Mouse (Mus musculus) forebrain, embryonic 15.5 days (tissue): ENCODE data around the gene Gm3173. TPM values are rescaled to one million over a fixed set of nuclear protein-coding genes. Genes with fewer than 3 reads are reported as not detected.
"Not testable (repeated sequence)": the region's sequence is repeated elsewhere in the genome, so short reads cannot be mapped to it uniquely, and the experiment has no call there.

Experiments
- ATAC-seq: fragments of 200-750 bp; cut with Nextera tagmentation; replicated peaks from 2 replicates; pipeline ENCODE4 v1.8.0; 2017; ENCODE audit warnings: mild to moderate bottlenecking, moderate TSS enrichment, moderate library complexity
- H3K27ac ChIP-seq: fragments of 300-500 bp; sonication (generic); replicated peaks from 2 replicates; pipeline ENCODE4 v1.5.1; 2015; ENCODE audit warnings: mild to moderate bottlenecking, inconsistent platforms
- H3K27me3 ChIP-seq: fragments of 300-500 bp; sonication (generic); 2 replicates; pipeline ENCODE4 v1.6.1; 2015; ENCODE audit warnings: inconsistent platforms
- H3K36me3 ChIP-seq: fragments of 300-500 bp; sonication (generic); 2 replicates; pipeline ENCODE4 v1.6.1; 2015; ENCODE audit warnings: mild to moderate bottlenecking, inconsistent platforms
- H3K4me1 ChIP-seq: fragments of 300-500 bp; sonication (generic); 2 replicates; pipeline ENCODE4 v1.6.1; 2015; ENCODE audit warnings: inconsistent platforms
- H3K4me2 ChIP-seq: fragments of 300-500 bp; sonication (generic); replicated peaks from 2 replicates; pipeline ENCODE4 v1.6.1; 2015; ENCODE audit warnings: mild to moderate bottlenecking, inconsistent platforms
- H3K4me3 ChIP-seq: fragments of 300-500 bp; sonication (generic); 2 replicates; pipeline ENCODE4 v1.5.1; 2015; ENCODE audit warnings: mild to moderate bottlenecking, inconsistent platforms
- H3K9ac ChIP-seq: fragments of 300-500 bp; sonication (generic); replicated peaks from 2 replicates; pipeline ENCODE4 v1.6.1; 2015; ENCODE audit warnings: mild to moderate bottlenecking, inconsistent platforms
- H3K9me3 ChIP-seq: fragments of 300-500 bp; sonication (generic); 2 replicates; pipeline ENCODE4 v1.6.1; 2016; ENCODE audit warnings: inconsistent platforms
- WGBS: fragments of 180-500 bp; shearing (Covaris S2); methylation state at CpG from one replicate; pipeline ENCODE4 v1.1.7; 2015; ENCODE audit warnings: mixed read lengths; 5-methylcytosine and 5-hydroxymethylcytosine counted together
- polyA plus RNA-seq: library from polyadenylated mRNA; unstranded; fragments of >200 nt; fragmentation: Nextera tagmentation; extraction: Ambion mirVana; gene quantifications from 2 replicates; pipeline ENCODE4 v1.2.1, GENCODE M21; 2015

Gene Gm3173
- polyA plus RNA-seq, 1 experiment from 2014 or later, result 1.4 TPM

- ATAC-seq, H3K9ac ChIP-seq, H3K4me2 ChIP-seq, H3K4me3 ChIP-seq, H3K27ac ChIP-seq, H3K36me3 ChIP-seq, H3K4me1 ChIP-seq, H3K27me3 ChIP-seq, H3K9me3 ChIP-seq: not testable (repeated sequence)
- WGBS, result no CpG with 5 or more reads among the region's 2 CpGs
Observed at GRCm38 (mm10) chr14:4555105-4555504, 124.3 kb downstream of the Gm3173 start, which contains the start of gene Gm3047. Gm3047 (plus strand) TSS chr14:4555405.

Other genes starting within 250 kb of the Gm3173 start
- gene Gm2974, start 248.4 kb upstream of the Gm3173 start, polyA plus RNA-seq, result 5.9 and 7.2 TPM in 2 replicates
- gene Gm3138, start 181.4 kb upstream of the Gm3173 start, polyA plus RNA-seq, result not detected in 2 replicates
- not detected in 2 replicates for gene Gm3149, start 113.7 kb upstream of the Gm3173 start, polyA plus RNA-seq
- gene 2610042L04Rik, start 96.2 kb upstream of the Gm3173 start, polyA plus RNA-seq, result 4.6 and 5.7 TPM in 2 replicates
- not detected in 2 replicates for gene Gm3159, start 33.5 kb upstream of the Gm3173 start, polyA plus RNA-seq
- 3.5 and 4.0 TPM in 2 replicates for gene Gm3164, start 15.5 kb upstream of the Gm3173 start, polyA plus RNA-seq
- gene Gm3182, start 50.8 kb downstream of the Gm3173 start, polyA plus RNA-seq, result not detected in 2 replicates
- not detected in 2 replicates for gene Gm3047, start 124.4 kb downstream of the Gm3173 start, polyA plus RNA-seq
- gene Gm8159, start 201.4 kb downstream of the Gm3173 start, polyA plus RNA-seq, result not detected in 2 replicates
- 0.22 and 0.77 TPM in 2 replicates for gene Gm3239, start 233.2 kb downstream of the Gm3173 start, polyA plus RNA-seq